11 mouse cellular contexts compared by ENCODE assay signal in the genomic region with DNA sequence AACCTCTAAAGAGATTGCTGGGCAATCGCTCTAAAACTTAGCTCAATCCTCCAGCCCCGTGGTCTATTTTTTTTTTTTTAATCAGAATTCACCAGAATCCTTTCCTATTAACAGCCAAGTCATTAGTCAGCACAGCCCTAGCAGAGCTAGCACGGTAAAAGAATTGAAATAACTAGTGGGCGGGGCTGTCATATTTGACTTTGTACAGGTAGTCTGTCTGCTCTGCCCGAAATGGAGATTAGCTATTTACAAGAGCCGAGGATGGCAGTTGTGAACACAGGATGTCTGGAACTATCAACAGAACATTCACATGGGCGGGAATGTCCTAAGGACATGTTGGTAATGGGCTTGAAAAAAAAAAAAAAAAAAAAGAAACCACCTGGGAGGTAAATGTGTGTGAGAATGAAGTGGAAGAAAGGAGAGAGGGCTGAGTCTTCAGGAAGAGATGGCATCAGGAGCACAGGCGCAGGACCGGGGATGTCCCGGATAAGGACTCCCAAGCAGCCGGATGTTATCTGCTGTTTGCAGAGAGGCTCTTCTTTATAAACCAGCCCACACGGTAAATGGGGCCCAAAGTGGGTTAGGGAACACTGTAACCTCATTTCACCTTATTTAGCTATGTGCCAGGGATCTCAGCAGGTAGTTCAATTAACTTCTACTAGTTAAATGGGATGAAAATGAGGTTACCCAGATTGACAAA.
DNase-seq lines count a peak whose midpoint lies in the region; ATAC-seq and TF ChIP-seq lines count a peak whose summit lies in the region.
"Had no signal": no experiment of that assay in that cellular context is flagged by ENCODE, and none has a peak within 500 bp of the region (broad histone marks: within the 10 kb centered on the region; RNA-seq: fewer than 3 reads in every experiment).

No protein-coding gene starts in this region.

- DNase-seq in gastrocnemius, adult 2 months = no peak
- DNase-seq in gastrocnemius, postnatal 10 days = no peak
- DNase-seq in lung, postnatal 36 days = peak; percentile 17
- DNase-seq in lung, postnatal 10 days = no peak
- peak; percentile 11 for DNase-seq in kidney, postnatal 14 days
- DNase-seq in right cerebral cortex, adult 2 months (ENCODE audit: low spot score in 2 of 2) = no peak
- DNase-seq in frontal cortex, postnatal 14 days (ENCODE audit: low spot score in 2 of 2) = no peak
- DNase-seq: cerebellum, adult 18-20 months; layer of hippocampus, postnatal 36 days had no signal

- 58% methylated on average over 12 of the region's 12 CpGs for WGBS in neural tube, embryonic 15.5 days

- H3K9me3 ChIP-seq in neural tube, embryonic 15.5 days (replicated peaks) = no peaks in the 10 kb centered on the region
- H3K9me3 ChIP-seq: midbrain, embryonic 10.5 days had no signal

- intact Hi-C loops in gastrocnemius, adult 2 months (cut with DNase I) = no loop called here

- no peaks in the 10 kb centered on the region for H3K36me3 ChIP-seq in neural tube, embryonic 15.5 days
- H3K36me3 ChIP-seq: midbrain, embryonic 10.5 days had no signal

- H3K4me2 ChIP-seq in neural tube, embryonic 15.5 days = peak overlapping the region; percentile 31; the same call in 1 of the 2 replicates

- H3K27me3 ChIP-seq in neural tube, embryonic 15.5 days (replicated peaks) = no peaks in the 10 kb centered on the region

- no peak overlapping the region for H3K27ac ChIP-seq in gastrocnemius, adult 2 months
- H3K27ac ChIP-seq in neural tube, embryonic 15.5 days (replicated peaks) = no peak overlapping the region
- H3K27ac ChIP-seq: midbrain, embryonic 10.5 days had no signal

- H3K4me1 ChIP-seq in neural tube, embryonic 15.5 days = peaks cover 3% of the 10 kb centered on the region; the same call in 1 of the 2 replicates
- H3K4me1 ChIP-seq: midbrain, embryonic 10.5 days had no signal

- peak overlapping the region; percentile 32 for H3K4me3 ChIP-seq in gastrocnemius, adult 2 months
- no peak overlapping the region for H3K4me3 ChIP-seq in neural tube, embryonic 15.5 days (replicated peaks)
- H3K4me3 ChIP-seq: midbrain, embryonic 10.5 days had no signal

- TF ChIP-seq CTCF in gastrocnemius, adult 2 months (IDR thresholded peaks at IDR 0.05) = no peak

- no peak overlapping the region for H3K9ac ChIP-seq in neural tube, embryonic 15.5 days (replicated peaks)

- no peak for ATAC-seq in neural tube, embryonic 15.5 days (ENCODE audit: low FRiP score)

Comparison
In these comparisons a context has a peak if more than half of its experiments do, and no peak if none do; other contexts are left out.
1. DNase-seq: peak in lung, postnatal 36 days (single experiment) and kidney, postnatal 14 days (single experiment); none in gastrocnemius, adult 2 months (single experiment), gastrocnemius, postnatal 10 days (single experiment), lung, postnatal 10 days (single experiment), right cerebral cortex, adult 2 months (0 of 2) and frontal cortex, postnatal 14 days (0 of 2).